Mouse (Mus musculus): ENCODE data around the gene Med7.

GRCm38 (mm10) chr11:46398933-46399383 is 37.8 kb upstream of the Med7 start:
- TF ChIP-seq CTCF (IDR thresholded peaks at IDR 0.05; ENCODE audit: low read depth) = no peak
- TF ChIP-seq EP300 (IDR thresholded peaks at IDR 0.05; ENCODE audit: low read depth) = no peak
